Mouse (Mus musculus) liver, embryonic 14.5 days (tissue): Measurements from ENCODE around the gene Egr4. TPM values are rescaled to one million over a fixed set of nuclear protein-coding genes. Genes with fewer than 3 reads are reported as not detected.

Experiments used
- ATAC-seq: fragments of 200-750 bp; cut with Nextera tagmentation; 2 replicates; pipeline ENCODE4 v1.8.0; 2017; ENCODE audit warnings: moderate number of reproducible peaks, mild to moderate bottlenecking, moderate library complexity; ENCODE audit not compliant: insufficient read depth
- DNase-seq, 3 experiments: peaks; one replicate each; pipeline ENCODE4 v3.0.0-alpha.2; 2012 to 2013; ENCODE audit warnings: low read depth in 3 of 3, low spot score in 3 of 3
- H3K27ac ChIP-seq: fragments of 300-500 bp; sonication (generic); 2 replicates; pipeline ENCODE4 v1.5.1; 2014; ENCODE audit warnings: moderate library complexity, mild to moderate bottlenecking, control low read depth, inconsistent platforms
- H3K27me3 ChIP-seq: fragments of 300-500 bp; sonication (generic); 2 replicates; pipeline ENCODE4 v1.6.1; 2014; ENCODE audit warnings: mild to moderate bottlenecking, low read length, moderate library complexity; ENCODE audit not compliant: control insufficient read depth, insufficient read depth
- H3K36me3 ChIP-seq: fragments of 300-500 bp; sonication (generic); replicated peaks from 2 replicates; pipeline ENCODE4 v1.6.1; 2014; ENCODE audit warnings: low read depth; ENCODE audit not compliant: control insufficient read depth, insufficient read depth
- H3K4me1 ChIP-seq, 2 experiments: fragments of 200-500 bp in 1 of 2; fragments of 300-500 bp in 1 of 2; sonication (generic) in 1 of 2; replicated peaks; 2 replicates each; pipeline ENCODE4 v1.6.1; 2012 to 2014; ENCODE audit warnings: antibody characterized with exemption in 1 of 2, inconsistent platforms in 1 of 2, low read length in 1 of 2; ENCODE audit not compliant: control insufficient read depth in 2 of 2, insufficient read depth in 2 of 2
- H3K4me2 ChIP-seq: fragments of 300-500 bp; sonication (generic); 2 replicates; pipeline ENCODE4 v1.6.1; 2014; ENCODE audit warnings: low read depth, mild to moderate bottlenecking, control low read depth, moderate library complexity
- H3K4me3 ChIP-seq, 2 experiments: fragments of 200-500 bp in 1 of 2; fragments of 300-500 bp in 1 of 2; sonication (generic) in 1 of 2; 2 replicates each; pipeline ENCODE4 v1.5.1; 2012 to 2014; ENCODE audit warnings: low read depth in 2 of 2, low read length in 2 of 2, mild to moderate bottlenecking in 2 of 2, control low read depth in 1 of 2, inconsistent platforms in 1 of 2, moderate library complexity in 1 of 2; ENCODE audit not compliant: insufficient read depth in 1 of 2
- H3K9ac ChIP-seq: fragments of 300-500 bp; sonication (generic); replicated peaks from 2 replicates; pipeline ENCODE4 v1.6.1; 2014; ENCODE audit warnings: mild to moderate bottlenecking, control low read depth, moderate library complexity
- H3K9me3 ChIP-seq: fragments of 300-500 bp; sonication (generic); 2 replicates; pipeline ENCODE4 v1.6.1; 2016; ENCODE audit warnings: low read length, mixed read lengths; ENCODE audit not compliant: control insufficient read depth
- CTCF ChIP-seq: IDR thresholded peaks from 2 replicates; pipeline ENCODE4 v1.5.1; 2016; ENCODE audit warnings: antibody characterized with exemption, low read depth, control low read depth
- EP300 ChIP-seq: IDR thresholded peaks from 2 replicates; pipeline ENCODE4 v1.6.1; 2016; ENCODE audit warnings: antibody characterized with exemption, low read depth
- WGBS: fragments of 180-500 bp; shearing (Covaris S2); extraction: QIAGEN DNeasy Blood & Tissue Kit; methylation state at CpG from one replicate; pipeline ENCODE4 v1.1.7; 2014; ENCODE audit not compliant: insufficient replicate concordance; 5-methylcytosine and 5-hydroxymethylcytosine counted together
- polyA plus RNA-seq, 2 experiments: library from polyadenylated mRNA; depleted of rRNA in 1 of 2; stranded (reverse) in 1 of 2; unstranded in 1 of 2; fragments of >200 nt; fragmentation: Nextera tagmentation in 1 of 2; extraction: Ambion mirVana in 1 of 2; gene quantifications; 2 replicates each; pipeline versions ENCODE4 v1.2.1 to v1.2.3; 2012 to 2014

Egr4 gene
- polyA plus RNA-seq, 2 experiments: not detected

- H3K27ac ChIP-seq: no peak overlapping the region
- H3K36me3 ChIP-seq: no peaks in the 10 kb centered on the region
- no peaks in the 10 kb centered on the region for H3K9me3 ChIP-seq
- TF ChIP-seq EP300: no peak
- no peak for TF ChIP-seq CTCF
- no peak overlapping the region for H3K4me2 ChIP-seq
- ATAC-seq (no peak), DNase-seq (no peak)
- H3K27me3 ChIP-seq: peaks cover 8% of the 10 kb centered on the region
- H3K4me1 ChIP-seq: no peaks in the 10 kb centered on the region
- H3K4me3 ChIP-seq: no peak overlapping the region
- H3K9ac ChIP-seq: no peak overlapping the region
Measured at GRCm38 (mm10) chr6:85496976-85497375, 16.4 kb downstream of the Egr4 start.

GRCm38 (mm10) chr6:85491606-85492005 is 21.8 kb downstream of the Egr4 start:
- no peaks in the 10 kb centered on the region for H3K27me3 ChIP-seq
- no peak overlapping the region for H3K27ac ChIP-seq
- no peak overlapping the region for H3K4me2 ChIP-seq
- no peak for ATAC-seq
- TF ChIP-seq EP300 (no peak), CTCF (no peak)
- WGBS: 46% methylated on average over 3 of the region's 3 CpGs
- DNase-seq: no peak
- no peaks in the 10 kb centered on the region for H3K4me1 ChIP-seq
- H3K9ac ChIP-seq: no peak overlapping the region
- no peak overlapping the region for H3K4me3 ChIP-seq
- no peaks in the 10 kb centered on the region for H3K9me3 ChIP-seq
- H3K36me3 ChIP-seq: no peaks in the 10 kb centered on the region

GRCm38 (mm10) chr6:85490252-85490651 is 23.1 kb downstream of the Egr4 start:
- DNase-seq: no peak
- H3K4me1 ChIP-seq: no peaks in the 10 kb centered on the region
- H3K9me3 ChIP-seq: no peaks in the 10 kb centered on the region
- H3K27me3 ChIP-seq: peaks cover under 1% of the 10 kb centered on the region; the same call in 1 of the 2 replicates
- no peak overlapping the region for H3K9ac ChIP-seq
- no peak overlapping the region for H3K27ac ChIP-seq
- TF ChIP-seq CTCF (no peak), EP300 (no peak)
- 58% methylated on average over 4 of the region's 4 CpGs for WGBS
- no peak for ATAC-seq
- no peak overlapping the region for H3K4me3 ChIP-seq
- H3K4me2 ChIP-seq: no peak overlapping the region
- H3K36me3 ChIP-seq: no peaks in the 10 kb centered on the region

- H3K27ac ChIP-seq: no peak overlapping the region
- no peak for DNase-seq
- H3K36me3 ChIP-seq: no peaks in the 10 kb centered on the region
- no peak overlapping the region for H3K4me3 ChIP-seq
- H3K4me2 ChIP-seq: no peak overlapping the region
- no peak for ATAC-seq
- TF ChIP-seq EP300: no peak
- no peak for TF ChIP-seq CTCF
- 56% methylated on average over 3 of the region's 3 CpGs for WGBS
- H3K9ac ChIP-seq: no peak overlapping the region
- no peaks in the 10 kb centered on the region for H3K4me1 ChIP-seq
- H3K27me3 ChIP-seq: peaks cover 5% of the 10 kb centered on the region
- H3K9me3 ChIP-seq: no peaks in the 10 kb centered on the region
Measured at GRCm38 (mm10) chr6:85489717-85490116, 23.7 kb downstream of the Egr4 start.

- WGBS: 71% methylated on average over 4 of the region's 4 CpGs
- no peaks in the 10 kb centered on the region for H3K4me1 ChIP-seq
- no peaks in the 10 kb centered on the region for H3K36me3 ChIP-seq
- DNase-seq (no peak), ATAC-seq (no peak)
- no peak overlapping the region for H3K9ac ChIP-seq
- H3K27ac ChIP-seq: no peak overlapping the region
- no peaks in the 10 kb centered on the region for H3K9me3 ChIP-seq
- TF ChIP-seq EP300 (no peak), CTCF (no peak)
- peaks cover 18% of the 10 kb centered on the region for H3K27me3 ChIP-seq
- no peak overlapping the region for H3K4me3 ChIP-seq
- H3K4me2 ChIP-seq: no peak overlapping the region
Measured at GRCm38 (mm10) chr6:85488510-85488909, 24.9 kb downstream of the Egr4 start.

GRCm38 (mm10) chr6:85485738-85486137 is 27.7 kb downstream of the Egr4 start:
- WGBS: 52% methylated on average over 2 of the region's 2 CpGs
- Histone ChIP-seq H3K27ac (no peak overlapping the region), H3K9ac (no peak overlapping the region), H3K36me3 (no peaks in the 10 kb centered on the region), H3K4me3 (no peak overlapping the region), H3K27me3 (peaks cover 21% of the 10 kb centered on the region), H3K4me1 (no peaks in the 10 kb centered on the region), H3K4me2 (no peak overlapping the region), H3K9me3 (no peaks in the 10 kb centered on the region)
- no peak for TF ChIP-seq EP300
- no peak for TF ChIP-seq CTCF
- ATAC-seq: no peak
- DNase-seq: no peak
